Mouse (Mus musculus) intestine, postnatal 0 days (tissue): ENCODE results near the gene Dnah14. TPM values are rescaled to one million over a fixed set of nuclear protein-coding genes. Genes with fewer than 3 reads are reported as not detected.
"Not testable (repeated sequence)": the region's sequence is repeated elsewhere in the genome, so short reads cannot be mapped to it uniquely, and the experiment has no call there.

Source experiments
- ATAC-seq: fragments of 200-750 bp; cut with Nextera tagmentation; 2 replicates; pipeline ENCODE4 v1.8.0; 2017; ENCODE audit warnings: mild to moderate bottlenecking, moderate TSS enrichment, moderate library complexity
- H3K27ac ChIP-seq: fragments of 300-500 bp; sonication (generic); 2 replicates; pipeline ENCODE4 v1.5.1; 2014; ENCODE audit warnings: mild to moderate bottlenecking, low read depth, low read length, moderate library complexity
- H3K27me3 ChIP-seq: fragments of 300-500 bp; sonication (generic); replicated peaks from 2 replicates; pipeline ENCODE4 v1.6.1; 2014; ENCODE audit warnings: low read length, mixed read lengths; ENCODE audit not compliant: control insufficient read depth, insufficient read depth
- H3K36me3 ChIP-seq: fragments of 300-500 bp; sonication (generic); 2 replicates; pipeline ENCODE4 v1.6.1; 2014; ENCODE audit warnings: mild to moderate bottlenecking, moderate library complexity; ENCODE audit not compliant: control insufficient read depth, insufficient read depth
- H3K4me1 ChIP-seq: fragments of 300-500 bp; sonication (generic); replicated peaks from 2 replicates; pipeline ENCODE4 v1.6.1; 2014; ENCODE audit warnings: antibody characterized with exemption, low read length, mixed read lengths; ENCODE audit not compliant: control insufficient read depth, insufficient read depth
- H3K4me2 ChIP-seq: fragments of 300-500 bp; sonication (generic); replicated peaks from 2 replicates; pipeline ENCODE4 v1.6.1; 2014; ENCODE audit warnings: low read depth, mild to moderate bottlenecking, moderate library complexity
- H3K4me3 ChIP-seq: fragments of 300-500 bp; sonication (generic); 2 replicates; pipeline ENCODE4 v1.5.1; 2014; ENCODE audit warnings: low read depth, low read length
- H3K9ac ChIP-seq: fragments of 300-500 bp; sonication (generic); 2 replicates; pipeline ENCODE4 v1.6.1; 2014; ENCODE audit warnings: mild to moderate bottlenecking, low read depth, low read length
- H3K9me3 ChIP-seq: fragments of 300-500 bp; sonication (generic); 2 replicates; pipeline ENCODE4 v1.6.1; 2016; ENCODE audit warnings: mixed run types; ENCODE audit not compliant: control insufficient read depth
- CTCF ChIP-seq: sonication (generic); IDR thresholded peaks from 2 replicates; pipeline ENCODE4 v1.5.1; 2016; ENCODE audit warnings: low read depth, mild to moderate bottlenecking, control low read depth, antibody characterized with exemption, moderate library complexity
- WGBS: fragments of 180-500 bp; shearing (Covaris S2); extraction: QIAGEN DNeasy Blood & Tissue Kit; methylation state at CpG from one replicate; pipeline ENCODE4 v1.1.7; 2014; 5-methylcytosine and 5-hydroxymethylcytosine counted together
- polyA plus RNA-seq: library from polyadenylated mRNA; unstranded; fragments of >200 nt; fragmentation: Nextera tagmentation; extraction: Ambion mirVana; gene quantifications from 2 replicates; pipeline ENCODE4 v1.2.1, GENCODE M21; 2015

The Dnah14 gene
- polyA plus RNA-seq, 1 experiment from 2014 or later: 1.2 TPM

GRCm38 (mm10) chr1:181740259-181740658 is 163.9 kb downstream of the Dnah14 start:
- no peaks in the 10 kb centered on the region for H3K27me3 ChIP-seq
- H3K4me3 ChIP-seq: no peak overlapping the region
- H3K4me2 ChIP-seq: no peak overlapping the region
- no peaks in the 10 kb centered on the region for H3K4me1 ChIP-seq
- no peak overlapping the region for H3K9ac ChIP-seq
- H3K27ac ChIP-seq: no peak overlapping the region
- no peak for ATAC-seq
- 65% methylated on average over 5 of the region's 5 CpGs for WGBS
- no peaks in the 10 kb centered on the region for H3K9me3 ChIP-seq
- H3K36me3 ChIP-seq: no peaks in the 10 kb centered on the region
- no peak for TF ChIP-seq CTCF

GRCm38 (mm10) chr1:181742251-181742885 is 166.0 kb downstream of the Dnah14 start:
- Histone ChIP-seq H3K9ac (no peak overlapping the region), H3K36me3 (no peaks in the 10 kb centered on the region), H3K27ac (no peak overlapping the region), H3K4me2 (no peak overlapping the region), H3K9me3 (no peaks in the 10 kb centered on the region), H3K4me3 (no peak overlapping the region), H3K4me1 (no peaks in the 10 kb centered on the region), H3K27me3 (no peaks in the 10 kb centered on the region)
- ATAC-seq: no peak
- no peak for TF ChIP-seq CTCF
- WGBS: 64% methylated on average over 4 of the region's 4 CpGs

- ATAC-seq: no peak
- no peaks in the 10 kb centered on the region for H3K4me1 ChIP-seq
- H3K27me3 ChIP-seq: no peaks in the 10 kb centered on the region
- H3K4me2 ChIP-seq: no peak overlapping the region
- no peaks in the 10 kb centered on the region for H3K9me3 ChIP-seq
- no peaks in the 10 kb centered on the region for H3K36me3 ChIP-seq
- peak; percentile 58 for TF ChIP-seq CTCF
- H3K9ac ChIP-seq: no peak overlapping the region
- H3K4me3 ChIP-seq: no peak overlapping the region
- 57% methylated on average over 14 of the region's 14 CpGs for WGBS
- H3K27ac ChIP-seq: no peak overlapping the region
Observed at GRCm38 (mm10) chr1:181769392-181769791, 193.0 kb downstream of the Dnah14 start.

- H3K9ac ChIP-seq: no peak overlapping the region
- no peaks in the 10 kb centered on the region for H3K4me1 ChIP-seq
- no peaks in the 10 kb centered on the region for H3K27me3 ChIP-seq
- H3K27ac ChIP-seq: no peak overlapping the region
- H3K36me3 ChIP-seq: no peaks in the 10 kb centered on the region
- no peak overlapping the region for H3K4me2 ChIP-seq
- TF ChIP-seq CTCF: 0 out of 2 replicates have a peak, but pooled peaks have one; percentile 2
- no peak overlapping the region for H3K4me3 ChIP-seq
- no peak for ATAC-seq
- 95% methylated on average over 3 of the region's 3 CpGs for WGBS
- no peaks in the 10 kb centered on the region for H3K9me3 ChIP-seq
Observed at GRCm38 (mm10) chr1:181771871-181772270, 195.5 kb downstream of the Dnah14 start.

- Histone ChIP-seq H3K9me3 (no peaks in the 10 kb centered on the region), H3K4me1 (no peaks in the 10 kb centered on the region), H3K36me3 (no peaks in the 10 kb centered on the region), H3K9ac (no peak overlapping the region), H3K4me2 (no peak overlapping the region), H3K4me3 (no peak overlapping the region), H3K27ac (no peak overlapping the region), H3K27me3 (no peaks in the 10 kb centered on the region)
- ATAC-seq: no peak
- TF ChIP-seq CTCF: no peak
- WGBS: 60% methylated on average over 1 of the region's 1 CpGs
Observed at GRCm38 (mm10) chr1:181776541-181776940, 200.2 kb downstream of the Dnah14 start.

- not testable (repeated sequence) for H3K27ac ChIP-seq, H3K4me2 ChIP-seq, H3K4me3 ChIP-seq, H3K36me3 ChIP-seq, H3K9ac ChIP-seq, H3K9me3 ChIP-seq, H3K4me1 ChIP-seq, H3K27me3 ChIP-seq, ATAC-seq
- WGBS: 94% methylated on average over 11 of the region's 11 CpGs
Observed at GRCm38 (mm10) chr1:181782600-181782999, 206.2 kb downstream of the Dnah14 start.

GRCm38 (mm10) chr1:181789952-181790351 is 213.6 kb downstream of the Dnah14 start:
- WGBS: 43% methylated on average over 6 of the region's 6 CpGs
- Histone ChIP-seq H3K9me3 (peaks cover 7% of the 10 kb centered on the region), H3K36me3 (no peaks in the 10 kb centered on the region), H3K9ac (no peak overlapping the region), H3K27me3 (no peaks in the 10 kb centered on the region), H3K27ac (no peak overlapping the region), H3K4me1 (no peaks in the 10 kb centered on the region), H3K4me3 (no peak overlapping the region), H3K4me2 (no peak overlapping the region)
- ATAC-seq: no peak
- no peak for TF ChIP-seq CTCF
